Mouse (Mus musculus) myocyte (in vitro differentiated cells): ENCODE measurements around the gene Olfr486. TPM values are rescaled to one million over a fixed set of nuclear protein-coding genes. Genes with fewer than 3 reads are reported as not detected.
"Not testable (repeated sequence)": the region's sequence is repeated elsewhere in the genome, so short reads cannot be mapped to it uniquely, and the experiment has no call there.

Experiments used
- H3K27me3 ChIP-seq: one replicate; pipeline ENCODE4 v1.6.1; 2011; ENCODE audit not compliant: control insufficient read depth, insufficient read depth, insufficient read length
- H3K36me3 ChIP-seq: one replicate; pipeline ENCODE4 v1.6.1; 2011; ENCODE audit not compliant: control insufficient read depth, insufficient read depth
- H3K4me2 ChIP-seq: one replicate; pipeline ENCODE4 v1.6.1; 2011; ENCODE audit warnings: low read depth, control low read depth
- H3K4me3 ChIP-seq: one replicate; pipeline ENCODE4 v1.5.1; 2011; ENCODE audit warnings: mild to moderate bottlenecking, control low read depth, moderate library complexity
- H3K79me2 ChIP-seq: one replicate; pipeline ENCODE4 v1.6.1; 2011; ENCODE audit not compliant: control insufficient read depth, insufficient read depth
- H3ac ChIP-seq: one replicate; pipeline ENCODE4 v1.6.1; 2011; ENCODE audit not compliant: control insufficient read depth, insufficient read length
- E2F4 ChIP-seq: IDR thresholded peaks from one replicate; pipeline ENCODE4 v1.6.1; 2011; ENCODE audit warnings: mild to moderate bottlenecking, control low read depth, moderate library complexity; ENCODE audit not compliant: insufficient read depth
- MAX ChIP-seq: IDR thresholded peaks from one replicate; pipeline ENCODE4 v1.6.1; 2011; ENCODE audit warnings: low read depth, mild to moderate bottlenecking, control low read depth
- MYOD1 ChIP-seq, 3 experiments: IDR thresholded peaks; one replicate each; pipeline ENCODE4 v1.6.1; 2011; ENCODE audit warnings: control low read depth in 2 of 3, low read depth in 2 of 3, mild to moderate bottlenecking in 2 of 3, moderate library complexity in 1 of 3; ENCODE audit not compliant: insufficient read length in 2 of 3, control insufficient read depth in 1 of 3
- MYOG ChIP-seq, 3 experiments: IDR thresholded peaks; one replicate each; pipeline ENCODE4 v1.6.1; 2011; ENCODE audit warnings: control low read depth in 2 of 3, low read depth in 2 of 3, mild to moderate bottlenecking in 2 of 3; ENCODE audit not compliant: insufficient read length in 2 of 3, control insufficient read depth in 1 of 3, insufficient read depth in 1 of 3
- POLR2A ChIP-seq: IDR thresholded peaks from one replicate; pipeline ENCODE4 v1.6.1; 2011; ENCODE audit warnings: low read depth, mild to moderate bottlenecking, control low read depth, moderate library complexity; ENCODE audit not compliant: insufficient read length
- POLR2AphosphoS2 ChIP-seq: IDR thresholded peaks from one replicate; pipeline ENCODE4 v1.6.1; 2011; ENCODE audit warnings: low read depth, control low read depth; ENCODE audit not compliant: insufficient read length
- REST ChIP-seq: IDR thresholded peaks from one replicate; pipeline ENCODE4 v1.6.1; 2011; ENCODE audit warnings: mild to moderate bottlenecking, control low read depth, moderate library complexity; ENCODE audit not compliant: insufficient read depth, insufficient read length
- SRF ChIP-seq: IDR thresholded peaks from one replicate; pipeline ENCODE4 v1.6.1; 2011; ENCODE audit warnings: low read depth; ENCODE audit not compliant: control insufficient read depth, insufficient read length
- TCF12 ChIP-seq: IDR thresholded peaks from one replicate; pipeline ENCODE4 v1.6.1; 2011; ENCODE audit warnings: mild to moderate bottlenecking, control low read depth; ENCODE audit not compliant: poor library complexity, insufficient read depth, severe bottlenecking
- TCF3 ChIP-seq: IDR thresholded peaks from one replicate; pipeline ENCODE4 v1.6.1; 2011; ENCODE audit warnings: low read depth, control low read depth; ENCODE audit not compliant: insufficient read length
- USF1 ChIP-seq: IDR thresholded peaks from one replicate; pipeline ENCODE4 v1.6.1; 2011; ENCODE audit warnings: low read depth, mild to moderate bottlenecking, control low read depth, moderate library complexity
- polyA plus RNA-seq: library from polyadenylated mRNA; unstranded; fragments of >200 nt; fragmentation: generic; extraction: Trizol; gene quantifications from one replicate; pipeline ENCODE4 v1.2.1, GENCODE M21; 2012; ENCODE audit warnings: missing spikeins

The Olfr486 gene
- polyA plus RNA-seq: not detected

DNA sequence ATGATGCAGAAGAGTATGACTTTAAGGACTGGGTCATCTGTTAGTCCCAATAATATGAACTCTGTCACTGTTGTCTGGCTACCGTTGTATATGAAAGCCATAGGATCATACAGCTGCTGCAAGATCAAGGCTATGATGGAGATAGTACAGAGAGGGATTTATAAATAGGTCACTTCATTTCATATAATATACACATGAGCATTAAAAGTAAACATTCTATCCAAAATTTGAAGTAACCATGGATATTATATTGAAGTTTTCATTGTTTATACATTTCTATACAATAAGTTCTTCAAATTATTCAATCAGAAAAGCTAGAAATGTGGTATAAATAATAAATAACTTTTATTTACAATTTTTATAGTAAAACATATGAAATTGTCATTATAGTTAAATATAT lies at the start of gene Olfr486:
Gene Olfr486 (minus strand): TSS at position 101 of the 400 bp plus-strand sequence.
- not testable (repeated sequence) for H3K36me3 ChIP-seq, H3K4me3 ChIP-seq, H3ac ChIP-seq, H3K27me3 ChIP-seq, H3K79me2 ChIP-seq, H3K4me2 ChIP-seq

DNA sequence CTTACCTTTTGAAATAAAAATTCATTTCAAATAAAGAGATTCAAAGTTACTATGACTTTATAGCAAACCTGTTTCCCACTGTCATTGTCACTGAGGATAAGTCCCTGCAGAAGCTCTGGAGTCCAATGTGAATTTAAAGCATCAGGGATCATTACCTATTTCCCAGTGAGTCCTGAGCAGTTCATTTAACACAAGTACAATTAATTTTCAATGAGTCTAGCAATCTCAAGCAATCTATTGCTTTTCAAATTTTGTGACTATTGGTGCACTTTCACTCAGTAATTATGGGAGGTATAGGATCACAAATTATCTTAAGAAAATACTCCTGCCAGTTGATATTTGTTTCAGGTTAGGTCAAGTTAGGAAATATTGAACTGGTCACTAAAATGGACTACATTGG lies 42.0 kb upstream of the Olfr486 start, which contains the start of gene Olfr487:
Gene Olfr487 (minus strand): TSS at position 101 of the 400 bp plus-strand sequence.
- not testable (repeated sequence) for H3ac ChIP-seq, H3K79me2 ChIP-seq, H3K27me3 ChIP-seq, H3K4me3 ChIP-seq, H3K36me3 ChIP-seq, H3K4me2 ChIP-seq

GRCm38 (mm10) chr7:108196938-108197337 lies 24.4 kb upstream of the Olfr486 start:
- no peaks in the 10 kb centered on the region for H3K27me3 ChIP-seq

DNA sequence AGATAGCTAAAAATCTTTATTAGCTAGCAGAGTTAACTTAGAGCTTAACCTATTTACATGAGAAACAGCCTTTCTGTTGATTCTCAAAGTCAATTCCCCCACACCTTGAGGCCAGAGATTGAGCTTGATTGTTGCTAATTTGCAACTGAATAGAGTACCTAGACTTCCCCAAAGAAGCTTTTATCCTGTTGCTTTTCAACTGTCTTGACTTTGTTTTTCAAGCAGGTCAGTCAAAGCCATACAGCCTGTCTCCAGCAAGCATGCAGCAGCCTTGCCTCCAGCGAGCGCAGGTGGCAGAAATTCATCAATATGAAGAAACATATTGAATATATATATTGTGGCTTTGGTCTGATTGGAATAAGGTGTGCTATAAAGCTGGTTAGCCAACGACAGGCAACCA lies 23.8 kb upstream of the Olfr486 start:
- not testable (repeated sequence) for H3K4me2 ChIP-seq, H3K4me3 ChIP-seq, H3K36me3 ChIP-seq, H3K79me2 ChIP-seq, H3K27me3 ChIP-seq, H3ac ChIP-seq

More at GRCm38 (mm10) chr7:108196938-108197337, 24.4 kb upstream of the Olfr486 start:
- Histone ChIP-seq H3K4me3 (no peak overlapping the region), H3K79me2 (no peaks in the 10 kb centered on the region), H3ac (no peak overlapping the region), H3K4me2 (no peak overlapping the region), H3K36me3 (no peaks in the 10 kb centered on the region)
- no peak for TF ChIP-seq TCF12
- TF ChIP-seq MYOD1 (IDR thresholded peaks at IDR 0.05; ENCODE audit: control insufficient read depth in 1 of 3, insufficient read length in 2 of 3, low read depth in 2 of 3): no peak
- no peak for TF ChIP-seq REST
- no peak for TF ChIP-seq TCF3
- no peak for TF ChIP-seq POLR2A
- TF ChIP-seq E2F4: no peak
- TF ChIP-seq USF1: no peak
- TF ChIP-seq MYOG (IDR thresholded peaks at IDR 0.05; ENCODE audit: control insufficient read depth in 1 of 3, insufficient read depth in 1 of 3, insufficient read length in 2 of 3, low read depth in 2 of 3): no peak
- no peak for TF ChIP-seq SRF
- TF ChIP-seq MAX: no peak
- TF ChIP-seq POLR2AphosphoS2: no peak

DNA sequence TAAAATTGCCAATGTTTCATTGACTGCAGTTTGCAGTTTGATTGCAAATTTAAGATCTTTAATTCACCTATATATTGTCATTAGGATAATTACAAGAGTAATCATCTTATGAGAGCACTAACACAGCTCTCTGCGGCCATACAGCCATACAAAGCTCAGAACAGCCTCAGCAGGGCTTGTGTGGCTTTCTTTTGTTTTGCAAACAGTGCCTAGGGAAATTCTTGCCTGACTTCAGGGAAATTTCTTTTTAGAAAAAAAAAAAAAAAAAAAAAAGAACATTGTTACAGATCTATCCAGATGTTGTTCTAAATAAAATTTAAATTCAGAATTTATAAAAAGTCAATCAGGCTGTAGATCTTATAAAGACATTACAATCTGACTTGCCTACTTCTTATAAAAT lies 20.2 kb upstream of the Olfr486 start:
- not testable (repeated sequence) for H3K79me2 ChIP-seq, H3K4me3 ChIP-seq, H3ac ChIP-seq, H3K36me3 ChIP-seq, H3K4me2 ChIP-seq, H3K27me3 ChIP-seq

DNA sequence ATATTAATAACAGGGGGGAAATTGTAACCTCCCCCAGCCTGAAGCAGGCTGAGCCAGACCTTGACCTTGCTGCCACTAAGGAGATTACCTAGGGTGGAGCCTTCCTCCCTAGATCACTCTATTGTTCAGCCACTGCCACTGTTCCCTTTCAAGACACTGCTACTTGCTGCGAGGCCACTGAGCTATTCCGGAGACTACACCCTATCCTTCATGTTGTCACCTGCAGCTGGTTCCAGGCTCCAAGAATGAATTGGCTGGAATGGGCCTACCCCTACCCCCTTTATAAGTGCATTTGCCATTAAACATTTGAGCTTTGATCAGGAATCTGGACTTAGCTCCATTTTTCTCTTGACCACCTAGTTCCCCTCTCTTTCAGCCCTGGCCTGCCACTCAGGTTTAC lies 18.7 kb upstream of the Olfr486 start:
- H3ac ChIP-seq, H3K36me3 ChIP-seq, H3K79me2 ChIP-seq, H3K4me3 ChIP-seq, H3K27me3 ChIP-seq, H3K4me2 ChIP-seq: not testable (repeated sequence)

DNA sequence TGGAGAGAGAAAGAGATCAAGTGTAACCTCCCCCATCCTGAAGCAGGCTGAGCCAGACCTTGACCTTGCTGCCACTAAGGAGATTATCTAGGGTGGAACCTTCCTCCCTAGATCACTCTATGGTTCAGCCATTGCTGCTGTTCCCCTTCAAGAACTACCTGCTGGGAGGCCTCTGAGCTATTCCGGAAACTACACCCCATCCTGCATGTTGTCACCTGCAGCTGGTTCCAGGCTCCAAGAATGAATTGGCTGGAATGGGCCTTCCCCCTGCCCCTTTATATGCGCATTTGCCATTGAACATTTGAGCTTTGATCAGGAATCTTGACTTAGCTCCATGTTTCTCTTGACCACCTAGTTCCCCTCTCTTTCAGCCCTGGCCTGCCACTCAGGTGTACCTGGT lies 12.7 kb upstream of the Olfr486 start:
- H3K4me3 ChIP-seq, H3K36me3 ChIP-seq, H3K4me2 ChIP-seq, H3K79me2 ChIP-seq, H3ac ChIP-seq, H3K27me3 ChIP-seq: not testable (repeated sequence)

- H3K27me3 ChIP-seq, H3K4me3 ChIP-seq, H3K36me3 ChIP-seq, H3K4me2 ChIP-seq, H3K79me2 ChIP-seq, H3ac ChIP-seq: not testable (repeated sequence)
Measured at GRCm38 (mm10) chr7:108184401-108184800, 11.9 kb upstream of the Olfr486 start.
